Mouse (Mus musculus) midbrain, embryonic 15.5 days (tissue): ENCODE measurements around the gene Pemt. TPM values are rescaled to one million over a fixed set of nuclear protein-coding genes. Genes with fewer than 3 reads are reported as not detected.
A peak's percentile ranks its signal among the peaks of the same experiment; 100 is the strongest.

ENCODE experiments used
- ATAC-seq: fragments of 200-750 bp; cut with Nextera tagmentation; replicated peaks from 2 replicates; pipeline ENCODE4 v1.8.0; 2017; ENCODE audit warnings: moderate TSS enrichment
- H3K27ac ChIP-seq: fragments of 300-500 bp; sonication (generic); 2 replicates; pipeline ENCODE4 v1.5.1; 2015; ENCODE audit warnings: mild to moderate bottlenecking, inconsistent platforms
- H3K27me3 ChIP-seq: fragments of 300-500 bp; sonication (generic); replicated peaks from 2 replicates; pipeline ENCODE4 v1.6.1; 2015; ENCODE audit warnings: inconsistent platforms
- H3K36me3 ChIP-seq: fragments of 300-500 bp; sonication (generic); replicated peaks from 2 replicates; pipeline ENCODE4 v1.6.1; 2015; ENCODE audit warnings: inconsistent platforms
- H3K4me1 ChIP-seq: fragments of 300-500 bp; sonication (generic); 2 replicates; pipeline ENCODE4 v1.6.1; 2015; ENCODE audit warnings: inconsistent platforms
- H3K4me2 ChIP-seq: fragments of 300-500 bp; sonication (generic); 2 replicates; pipeline ENCODE4 v1.6.1; 2015; ENCODE audit warnings: inconsistent platforms, mild to moderate bottlenecking, moderate library complexity
- H3K4me3 ChIP-seq: fragments of 300-500 bp; sonication (generic); 2 replicates; pipeline ENCODE4 v1.5.1; 2015; ENCODE audit warnings: mild to moderate bottlenecking, inconsistent platforms
- H3K9ac ChIP-seq: fragments of 300-500 bp; sonication (generic); 2 replicates; pipeline ENCODE4 v1.6.1; 2015; ENCODE audit warnings: mild to moderate bottlenecking, inconsistent platforms
- H3K9me3 ChIP-seq: fragments of 300-500 bp; sonication (generic); 2 replicates; pipeline ENCODE4 v1.6.1; 2016; ENCODE audit warnings: inconsistent platforms
- WGBS: fragments of 180-500 bp; shearing (Covaris S2); methylation state at CpG from one replicate; pipeline ENCODE4 v1.1.7; 2015; ENCODE audit warnings: mixed read lengths; 5-methylcytosine and 5-hydroxymethylcytosine counted together
- polyA plus RNA-seq: library from polyadenylated mRNA; unstranded; fragments of >200 nt; fragmentation: Nextera tagmentation; extraction: Ambion mirVana; gene quantifications from 2 replicates; pipeline ENCODE4 v1.2.1, GENCODE M21; 2015

Gene Pemt
- polyA plus RNA-seq, 1 experiment from 2014 or later = 8.4 TPM

GRCm38 (mm10) chr11:59933943-59934342 lies 112.3 kb downstream of the Pemt start:
- Histone ChIP-seq H3K9ac (no peak overlapping the region), H3K4me2 (no peak overlapping the region), H3K27ac (peak overlapping the region; percentile 56), H3K4me3 (no peak overlapping the region), H3K9me3 (no peaks in the 10 kb centered on the region), H3K27me3 (no peaks in the 10 kb centered on the region), H3K36me3 (no peaks in the 10 kb centered on the region), H3K4me1 (peaks cover 6% of the 10 kb centered on the region; the same call in 1 of the 2 replicates)
- WGBS = 31% methylated on average over 12 of the region's 12 CpGs
- 0 out of 2 replicates have a peak, but pooled peaks have one; percentile 48 for ATAC-seq

GRCm38 (mm10) chr11:59932560-59933337 lies 113.5 kb downstream of the Pemt start:
- no peaks in the 10 kb centered on the region for H3K27me3 ChIP-seq
- 71% methylated on average over 9 of the region's 9 CpGs for WGBS

GRCm38 (mm10) chr11:59930031-59930430 lies 116.3 kb downstream of the Pemt start:
- Histone ChIP-seq H3K27ac (no peak overlapping the region), H3K4me1 (peaks cover 6% of the 10 kb centered on the region; the same call in 1 of the 2 replicates), H3K4me3 (no peak overlapping the region), H3K27me3 (no peaks in the 10 kb centered on the region), H3K9ac (no peak overlapping the region), H3K36me3 (no peaks in the 10 kb centered on the region), H3K9me3 (no peaks in the 10 kb centered on the region), H3K4me2 (no peak overlapping the region)
- ATAC-seq = no peak
- WGBS = 36% methylated on average over 4 of the region's 4 CpGs

More at GRCm38 (mm10) chr11:59932560-59933337, 113.5 kb downstream of the Pemt start:
- no peaks in the 10 kb centered on the region for H3K36me3 ChIP-seq
- no peak overlapping the region for H3K9ac ChIP-seq
- H3K9me3 ChIP-seq = no peaks in the 10 kb centered on the region
- H3K4me2 ChIP-seq = no peak overlapping the region
- H3K4me1 ChIP-seq = peaks cover 6% of the 10 kb centered on the region; the same call in 1 of the 2 replicates
- H3K27ac ChIP-seq = no peak overlapping the region
- ATAC-seq = no peak
- H3K4me3 ChIP-seq = no peak overlapping the region

GRCm38 (mm10) chr11:59921265-59921664 lies 125.0 kb downstream of the Pemt start:
- Histone ChIP-seq H3K4me3 (no peak overlapping the region), H3K36me3 (no peaks in the 10 kb centered on the region), H3K27me3 (no peaks in the 10 kb centered on the region), H3K9me3 (no peaks in the 10 kb centered on the region), H3K9ac (no peak overlapping the region), H3K27ac (no peak overlapping the region), H3K4me1 (no peaks in the 10 kb centered on the region), H3K4me2 (no peak overlapping the region)
- no peak for ATAC-seq
- WGBS = 25% methylated on average over 7 of the region's 7 CpGs

Other genes with a start within 250 kb of the Pemt start
- gene Flcn, start 236.5 kb downstream of the Pemt start, polyA plus RNA-seq = 46.2 and 48.5 TPM in 2 replicates
- 77.6 and 78.2 TPM in 2 replicates for gene Nt5m, start 207.0 kb downstream of the Pemt start, polyA plus RNA-seq
- gene Cops3, start 206.7 kb downstream of the Pemt start, polyA plus RNA-seq = 180 and 183 TPM in 2 replicates
- gene Med9, start 98.3 kb downstream of the Pemt start, polyA plus RNA-seq = 32.4 and 33.7 TPM in 2 replicates
- 1.2 and 1.6 TPM in 2 replicates for gene Rasd1, start 81.5 kb downstream of the Pemt start, polyA plus RNA-seq
- gene Rai1, start 58.5 kb upstream of the Pemt start, polyA plus RNA-seq = 34.2 and 34.7 TPM in 2 replicates
- gene Srebf1, start 176.1 kb upstream of the Pemt start, polyA plus RNA-seq = 37.0 and 38.3 TPM in 2 replicates